Mouse (Mus musculus) urinary bladder, postnatal 36 days (tissue): ENCODE data around the gene Slc2a13.
A peak's percentile ranks its signal among the peaks of the same experiment; 100 is the strongest.

Source experiments
- DNase-seq, 2 experiments: peaks; one replicate each; pipeline ENCODE4 v3.0.0; 2022; ENCODE audit warnings: low spot score in 2 of 2, mixed read lengths in 1 of 2

The Slc2a13 gene

DNA sequence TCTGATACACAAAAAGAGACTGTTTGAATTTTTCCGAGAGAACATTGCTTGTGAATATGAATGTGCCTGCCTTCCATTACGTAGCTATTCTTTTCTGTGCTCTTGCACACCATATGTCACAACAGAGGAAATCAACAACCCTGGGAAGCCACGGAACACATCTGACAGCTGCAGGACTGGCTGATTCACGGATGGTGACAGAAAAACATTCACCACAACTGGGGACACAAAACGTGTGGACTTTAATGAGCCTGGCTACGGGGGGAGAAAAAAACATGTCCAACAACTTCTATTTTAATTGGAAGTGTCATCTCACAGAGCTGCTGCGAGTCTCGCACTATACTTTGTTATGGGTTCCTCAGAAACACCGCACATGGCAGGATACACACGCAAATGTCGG, 196.0 kb downstream of the Slc2a13 start:
- DNase-seq, result no peak

GRCm38 (mm10) chr15:91374441-91374840, 198.6 kb downstream of the Slc2a13 start:
- no peak for DNase-seq

DNA sequence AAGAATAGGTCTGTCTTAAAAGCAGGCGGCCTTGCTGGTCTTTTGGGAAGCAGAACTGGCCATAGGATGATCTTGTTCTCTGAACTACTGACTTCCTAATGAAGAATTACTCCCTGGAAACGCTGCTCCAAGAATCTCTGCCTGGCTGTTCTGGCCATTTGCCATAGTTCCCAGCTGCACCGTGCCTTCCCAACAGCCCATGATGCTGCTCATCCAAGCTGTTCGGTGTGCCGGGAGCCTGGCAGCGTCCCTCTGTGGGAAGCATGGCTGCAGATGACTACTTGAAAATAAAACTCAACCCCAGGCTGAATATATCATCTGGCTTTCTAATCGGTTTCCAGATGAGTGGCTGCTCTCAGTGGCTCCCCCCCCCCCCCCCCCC, 199.9 kb downstream of the Slc2a13 start:
- peak in 1 of 2 experiments; percentile 1 for DNase-seq

DNA sequence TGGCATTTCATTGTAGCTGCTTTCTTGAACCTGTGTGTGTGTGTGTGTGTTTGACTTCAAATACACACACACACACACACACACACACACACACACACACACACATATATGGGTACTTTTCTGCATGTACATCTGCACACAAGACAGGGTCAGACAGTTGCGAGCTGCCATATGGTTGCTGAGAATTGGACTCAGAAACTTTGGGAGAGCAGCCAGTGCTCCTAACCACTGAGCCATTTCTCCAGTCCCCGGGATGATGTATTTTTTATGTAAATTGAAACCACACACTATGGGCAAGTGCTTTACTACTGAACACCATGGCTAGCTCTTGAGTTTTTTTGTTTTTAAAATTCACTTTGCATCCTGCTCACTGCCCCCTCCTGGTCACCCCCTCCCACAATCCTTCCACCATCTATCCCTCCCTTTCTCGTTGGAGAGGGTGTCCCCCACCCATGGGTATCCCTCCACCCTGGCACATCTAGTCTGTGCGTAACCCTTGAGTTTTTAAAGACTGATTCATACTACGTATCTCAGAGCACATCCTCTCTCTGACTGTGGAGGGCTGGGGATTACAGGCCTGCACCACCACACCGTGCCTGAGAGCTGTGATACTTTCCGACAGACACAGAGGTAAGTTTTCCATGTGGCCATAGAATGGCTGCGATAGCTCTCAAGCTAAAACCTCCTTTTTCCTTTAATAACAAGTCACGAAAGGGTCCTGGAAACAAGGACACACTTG, 200.4 kb downstream of the Slc2a13 start:
- DNase-seq, result no peak

- DNase-seq, result no peak
Measured at GRCm38 (mm10) chr15:91371859-91372394, 201.1 kb downstream of the Slc2a13 start.

GRCm38 (mm10) chr15:91369736-91370449, 203.2 kb downstream of the Slc2a13 start:
- DNase-seq, result no peak

GRCm38 (mm10) chr15:91360495-91360894, 212.6 kb downstream of the Slc2a13 start:
- no peak for DNase-seq

DNA sequence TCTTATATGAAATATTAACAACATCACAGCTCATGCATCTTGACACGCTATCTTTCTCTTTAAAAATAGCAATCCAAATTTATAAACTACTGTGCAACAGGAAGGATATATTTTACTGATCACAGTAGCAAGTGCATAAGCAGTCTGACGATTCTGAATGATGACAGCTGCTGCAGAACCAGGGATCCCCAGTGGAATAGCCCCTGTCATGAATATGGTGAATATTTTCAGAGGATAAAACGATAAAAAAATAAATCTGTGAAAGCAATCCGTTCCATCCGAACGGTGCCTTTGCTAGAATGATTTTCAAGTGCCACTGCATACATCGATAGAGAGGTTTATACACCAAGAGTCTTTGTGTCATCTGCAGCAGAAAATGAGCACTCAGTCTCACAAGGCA, 222.1 kb downstream of the Slc2a13 start:
- DNase-seq, result no peak

GRCm38 (mm10) chr15:91338350-91338749, 234.7 kb downstream of the Slc2a13 start:
- no peak for DNase-seq

DNA sequence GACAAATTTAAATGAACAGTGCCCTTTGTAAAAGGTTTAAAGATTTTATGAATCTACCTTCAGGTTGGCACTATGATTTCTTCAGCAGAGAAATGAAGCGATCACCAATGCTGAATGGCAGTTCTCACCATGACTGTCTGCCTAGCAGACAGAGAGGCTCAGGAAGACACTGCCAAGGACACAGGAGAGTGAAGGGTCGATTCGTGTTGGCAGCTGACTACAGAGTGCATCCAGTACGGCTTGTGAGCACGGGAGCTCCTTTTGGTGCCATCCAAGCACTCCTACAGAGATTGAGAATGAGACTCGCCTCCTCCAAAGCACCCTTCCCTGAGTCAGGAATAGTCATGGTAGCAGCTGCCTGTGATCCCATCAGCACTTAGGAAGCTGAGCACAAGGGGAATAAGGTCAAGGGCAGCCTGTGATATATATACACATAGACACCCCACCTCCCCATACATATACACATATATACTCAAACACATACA, 238.6 kb downstream of the Slc2a13 start:
- DNase-seq, result no peak

- no peak for DNase-seq
Measured at GRCm38 (mm10) chr15:91327748-91328147, 245.3 kb downstream of the Slc2a13 start.

DNA sequence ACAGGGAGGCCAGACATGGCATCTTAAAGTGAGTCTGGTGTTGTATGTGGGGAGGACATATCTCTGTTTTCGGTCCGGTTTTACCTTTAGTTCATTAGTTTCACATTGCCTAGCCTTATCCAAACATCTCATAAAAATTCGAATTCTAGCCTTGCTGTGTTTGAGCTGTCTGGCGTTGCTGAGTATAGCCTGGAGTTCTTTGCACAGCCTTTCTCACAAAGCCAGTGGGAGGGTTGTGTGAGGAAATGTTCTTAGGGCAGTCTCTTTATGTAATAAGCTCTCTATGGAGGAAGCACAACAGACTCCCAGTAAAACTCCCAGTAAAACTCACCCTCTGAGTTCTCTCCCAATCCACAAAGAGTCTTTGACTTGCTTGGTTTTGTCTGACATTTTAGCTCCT, 246.0 kb downstream of the Slc2a13 start:
- no peak for DNase-seq

- no peak for DNase-seq
Measured at GRCm38 (mm10) chr15:91319376-91319775, 253.7 kb downstream of the Slc2a13 start.

- DNase-seq, result peak in 1 of 2 experiments; percentile 27
Measured at GRCm38 (mm10) chr15:91316964-91317363, 256.1 kb downstream of the Slc2a13 start.

DNA sequence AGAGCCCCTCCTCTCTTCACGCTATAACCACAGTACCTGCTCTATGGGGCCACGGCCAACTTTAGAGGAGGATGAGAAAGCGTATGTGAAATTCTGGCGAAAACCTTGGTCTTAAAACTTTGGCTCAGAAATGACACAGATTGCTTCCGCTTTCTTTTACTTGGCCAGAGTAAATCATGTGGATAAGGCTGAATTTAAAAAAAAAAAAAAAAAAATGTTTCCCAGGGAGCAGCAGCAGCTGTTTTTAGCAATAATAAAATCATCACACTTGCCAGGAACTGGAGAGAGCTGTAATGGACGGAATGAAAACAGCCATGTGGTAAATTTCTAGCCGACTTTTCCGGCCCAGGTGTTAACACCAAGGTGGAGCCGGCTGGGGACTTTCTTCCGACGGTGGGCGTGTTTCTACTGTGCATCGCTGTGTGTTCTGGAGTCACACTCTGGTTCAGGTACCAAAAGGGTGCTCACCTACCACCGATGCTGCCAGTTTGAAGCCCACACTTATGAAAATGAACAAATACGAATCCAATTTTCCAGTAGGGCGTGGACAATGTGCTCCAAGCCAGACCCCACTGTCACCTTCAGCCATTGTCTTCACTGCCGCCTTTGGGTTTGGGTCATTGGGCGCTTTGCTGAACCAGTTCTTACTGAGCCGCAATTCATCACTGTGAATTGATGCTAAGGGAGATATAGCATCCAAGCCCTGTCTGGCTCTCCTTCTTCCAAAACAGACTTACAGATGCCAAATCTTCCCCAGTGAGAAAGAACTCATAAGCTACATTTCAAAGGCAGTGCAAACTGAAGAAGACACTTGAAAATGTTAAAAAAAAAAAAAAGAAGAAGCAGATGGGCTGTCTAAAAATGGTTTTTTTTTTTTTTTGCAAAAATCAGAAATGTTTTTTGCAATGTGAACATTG, 258.4 kb downstream of the Slc2a13 start:
- DNase-seq, result no peak

- no peak for DNase-seq
Measured at GRCm38 (mm10) chr15:91304296-91304852, 268.7 kb downstream of the Slc2a13 start.

DNA sequence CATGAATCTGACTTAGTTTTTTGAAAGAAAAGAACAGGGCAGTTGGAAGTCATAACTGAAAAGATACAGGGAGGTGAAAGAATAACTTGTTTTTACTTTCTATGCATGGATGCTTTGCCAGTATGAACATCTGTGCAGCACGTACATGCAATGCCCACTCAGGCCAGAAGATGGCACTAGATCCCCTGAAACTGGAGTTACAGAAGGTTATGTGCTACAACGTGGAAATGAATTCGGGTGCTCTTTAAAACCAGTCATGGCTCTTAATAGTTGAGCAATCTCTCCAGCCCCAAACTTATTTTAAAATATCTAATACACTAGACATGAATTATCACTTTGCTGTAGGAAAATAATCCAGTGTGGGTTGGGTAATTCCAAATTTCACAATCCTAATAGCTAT, 271.7 kb downstream of the Slc2a13 start:
- peak; percentile 77 to 88 for DNase-seq

- DNase-seq, result peak in 1 of 2 experiments; percentile 39
Measured at GRCm38 (mm10) chr15:91299319-91299835, 273.7 kb downstream of the Slc2a13 start.

DNA sequence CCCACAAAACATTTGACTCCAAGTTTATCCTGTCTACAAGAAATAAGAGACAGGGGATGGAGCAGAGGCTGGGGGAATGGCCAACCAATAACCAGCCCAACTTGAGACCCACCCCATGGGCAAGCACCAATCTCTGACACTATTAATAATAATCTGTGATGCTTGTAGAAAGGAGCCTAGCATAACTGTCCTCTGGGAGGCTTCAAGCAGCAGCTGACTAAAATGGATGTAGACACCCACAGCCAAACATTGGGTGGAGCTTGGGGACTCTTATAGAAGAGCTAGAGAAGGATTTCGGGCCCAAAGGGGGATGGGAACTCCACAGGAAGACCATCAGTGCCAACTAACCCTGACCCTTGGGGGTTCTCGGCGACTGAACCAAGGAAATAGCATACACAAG, 289.6 kb downstream of the Slc2a13 start:
- no peak for DNase-seq

DNA sequence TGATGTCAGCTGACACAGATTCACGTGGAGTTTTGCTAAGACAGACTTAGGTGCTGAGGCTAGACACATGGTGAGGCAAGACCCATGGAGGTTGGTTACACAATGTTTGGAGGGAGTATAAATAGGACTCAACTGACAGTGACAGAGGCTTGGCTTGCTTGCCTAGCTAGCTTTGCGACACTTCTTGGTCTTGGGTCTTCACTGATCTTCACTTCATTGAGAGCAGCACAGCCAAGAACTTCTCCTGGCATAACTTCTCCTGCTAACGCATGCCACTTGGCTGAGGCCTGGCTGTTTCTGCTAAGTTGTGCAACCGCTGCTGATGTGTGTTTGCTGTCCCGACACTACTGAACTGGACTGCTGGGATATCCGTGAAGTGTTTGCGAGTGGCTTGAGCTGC, 290.2 kb downstream of the Slc2a13 start:
- DNase-seq, result peak in 1 of 2 experiments; percentile 73

GRCm38 (mm10) chr15:91281521-91281920, 291.5 kb downstream of the Slc2a13 start:
- DNase-seq, result peak in 1 of 2 experiments; percentile 40
